Mouse (Mus musculus) ovary, postnatal 10 days (tissue): ENCODE results near the gene Cacna1c.

ENCODE experiments used
- DNase-seq: peaks from one replicate; pipeline ENCODE4 v3.0.0; 2022; ENCODE audit warnings: low spot score

The Cacna1c gene

GRCm38 (mm10) chr6:119004596-119004995, 191.6 kb downstream of the Cacna1c start:
- DNase-seq: no peak

- DNase-seq: no peak
These were observed 194.8 kb downstream of the Cacna1c start for GRCm38 (mm10) chr6:119001442-119001841.

- no peak for DNase-seq
These were observed 196.0 kb downstream of the Cacna1c start for GRCm38 (mm10) chr6:119000255-119000654.

- DNase-seq: no peak
These were observed 196.8 kb downstream of the Cacna1c start for GRCm38 (mm10) chr6:118999329-118999875.

GRCm38 (mm10) chr6:118997397-118997796, 198.8 kb downstream of the Cacna1c start:
- DNase-seq: no peak

GRCm38 (mm10) chr6:118994272-118995061, 201.8 kb downstream of the Cacna1c start:
- DNase-seq: no peak

- DNase-seq: no peak
These were observed 203.8 kb downstream of the Cacna1c start for GRCm38 (mm10) chr6:118992391-118992790.

GRCm38 (mm10) chr6:118989999-118990776, 206.0 kb downstream of the Cacna1c start:
- DNase-seq: no peak

- no peak for DNase-seq
These were observed 211.9 kb downstream of the Cacna1c start for GRCm38 (mm10) chr6:118984181-118984901.

GRCm38 (mm10) chr6:118983471-118984040, 212.7 kb downstream of the Cacna1c start:
- DNase-seq: no peak

- DNase-seq: no peak
These were observed 216.0 kb downstream of the Cacna1c start for GRCm38 (mm10) chr6:118980265-118980664.

GRCm38 (mm10) chr6:118977443-118978271, 218.6 kb downstream of the Cacna1c start:
- DNase-seq: no peak

- no peak for DNase-seq
These were observed 219.6 kb downstream of the Cacna1c start for GRCm38 (mm10) chr6:118976617-118977016.

- no peak for DNase-seq
These were observed 224.2 kb downstream of the Cacna1c start for GRCm38 (mm10) chr6:118971844-118972531.

GRCm38 (mm10) chr6:118968776-118969175, 227.4 kb downstream of the Cacna1c start:
- DNase-seq: no peak

GRCm38 (mm10) chr6:118966904-118967303, 229.3 kb downstream of the Cacna1c start:
- DNase-seq: no peak

- no peak for DNase-seq
These were observed 230.6 kb downstream of the Cacna1c start for GRCm38 (mm10) chr6:118965577-118965976.

- DNase-seq: no peak
These were observed 232.4 kb downstream of the Cacna1c start for GRCm38 (mm10) chr6:118963806-118964205.

GRCm38 (mm10) chr6:118963283-118963682, 232.9 kb downstream of the Cacna1c start:
- no peak for DNase-seq

- DNase-seq: no peak
These were observed 237.7 kb downstream of the Cacna1c start for GRCm38 (mm10) chr6:118958529-118958928.
